Mouse (Mus musculus): ENCODE data around the gene Fitm1. TPM values are rescaled to one million over a fixed set of nuclear protein-coding genes. Genes with fewer than 3 reads are reported as not detected.

Fitm1 gene
- polyA plus RNA-seq, 1 experiment from 2014 or later: 0.27 TPM

GRCm38 (mm10) chr14:55578668-55579269 is 3.4 kb downstream of the Fitm1 start:
- DNase-seq (ENCODE audit: low spot score): peak; percentile 36
- H3K4me1 ChIP-seq (replicated peaks; ENCODE audit: control insufficient read depth, insufficient read depth, low read length): peaks cover 10% of the 10 kb centered on the region
- peak overlapping the region; percentile 94 for H3K9ac ChIP-seq
- peaks cover 17% of the 10 kb centered on the region; the same call in 1 of the 2 replicates for H3K36me3 ChIP-seq (replicated peaks; ENCODE audit: control insufficient read depth, insufficient read depth)
- H3K4me3 ChIP-seq (replicated peaks; ENCODE audit: low read length): peak overlapping the region; percentile 75
- H3K9me3 ChIP-seq (ENCODE audit: control insufficient read depth, low read length): no peaks in the 10 kb centered on the region
- no peaks in the 10 kb centered on the region for H3K27me3 ChIP-seq (ENCODE audit: control insufficient read depth, insufficient read depth, low read length)
- ATAC-seq (ENCODE audit: low FRiP score): no peak
- H3K4me2 ChIP-seq (replicated peaks): peak overlapping the region; percentile 97
- WGBS: 33% methylated on average over 6 of the region's 6 CpGs
- peak overlapping the region; percentile 91 for H3K27ac ChIP-seq

GRCm38 (mm10) chr14:55579511-55580496 is 4.4 kb downstream of the Fitm1 start:
- H3K4me1 ChIP-seq (replicated peaks; ENCODE audit: control insufficient read depth, insufficient read depth, low read length): peaks cover 11% of the 10 kb centered on the region
- H3K27ac ChIP-seq: no peak overlapping the region
- no peak overlapping the region for H3K4me2 ChIP-seq (replicated peaks)
- 86% methylated on average over 23 of the region's 23 CpGs for WGBS
- peaks cover 17% of the 10 kb centered on the region; the same call in 1 of the 2 replicates for H3K36me3 ChIP-seq (replicated peaks; ENCODE audit: control insufficient read depth, insufficient read depth)
- no peak for DNase-seq (ENCODE audit: low spot score)
- H3K9me3 ChIP-seq (ENCODE audit: control insufficient read depth, low read length): no peaks in the 10 kb centered on the region
- H3K27me3 ChIP-seq (ENCODE audit: control insufficient read depth, insufficient read depth, low read length): no peaks in the 10 kb centered on the region
- H3K9ac ChIP-seq: no peak overlapping the region
- H3K4me3 ChIP-seq (replicated peaks; ENCODE audit: low read length): no peak overlapping the region
- ATAC-seq (ENCODE audit: low FRiP score): no peak

DNA sequence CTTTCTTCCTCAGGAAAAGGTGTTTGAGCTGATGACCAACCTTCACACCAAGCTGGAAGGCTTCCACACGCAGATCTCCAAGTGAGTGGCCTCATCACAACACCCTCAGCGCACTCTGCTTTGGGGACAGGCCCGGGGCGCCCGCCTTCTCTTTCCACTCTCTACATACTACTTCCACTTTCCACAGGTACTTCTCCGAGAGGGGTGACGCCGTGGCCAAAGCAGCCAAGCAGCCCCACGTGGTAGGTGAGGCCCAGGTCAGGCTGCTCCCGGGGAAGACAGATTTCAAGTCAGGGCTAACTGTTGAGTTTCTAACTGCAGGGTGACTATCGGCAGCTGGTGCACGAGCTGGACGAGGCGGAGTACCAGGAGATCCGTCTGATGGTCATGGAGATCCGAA is 5.3 kb downstream of the Fitm1 start:
- Histone ChIP-seq H3K36me3 (replicated peaks; ENCODE audit: control insufficient read depth, insufficient read depth) (peaks cover 17% of the 10 kb centered on the region; the same call in 1 of the 2 replicates), H3K9ac (no peak overlapping the region), H3K4me2 (replicated peaks) (no peak overlapping the region), H3K27me3 (ENCODE audit: control insufficient read depth, insufficient read depth, low read length) (no peaks in the 10 kb centered on the region), H3K9me3 (ENCODE audit: control insufficient read depth, low read length) (no peaks in the 10 kb centered on the region), H3K4me3 (replicated peaks; ENCODE audit: low read length) (no peak overlapping the region), H3K27ac (no peak overlapping the region), H3K4me1 (replicated peaks; ENCODE audit: control insufficient read depth, insufficient read depth, low read length) (peaks cover 13% of the 10 kb centered on the region)
- 96% methylated on average over 16 of the region's 16 CpGs for WGBS
- no peak for ATAC-seq (ENCODE audit: low FRiP score)
- no peak for DNase-seq (ENCODE audit: low spot score)

- Histone ChIP-seq H3K4me1 (replicated peaks; ENCODE audit: control insufficient read depth, insufficient read depth, low read length) (peaks cover 13% of the 10 kb centered on the region), H3K4me2 (replicated peaks) (no peak overlapping the region), H3K36me3 (replicated peaks; ENCODE audit: control insufficient read depth, insufficient read depth) (peaks cover 22% of the 10 kb centered on the region; the same call in 1 of the 2 replicates), H3K27ac (no peak overlapping the region), H3K9me3 (ENCODE audit: control insufficient read depth, low read length) (no peaks in the 10 kb centered on the region), H3K27me3 (ENCODE audit: control insufficient read depth, insufficient read depth, low read length) (no peaks in the 10 kb centered on the region), H3K4me3 (replicated peaks; ENCODE audit: low read length) (no peak overlapping the region), H3K9ac (no peak overlapping the region)
- WGBS: 77% methylated on average over 9 of the region's 9 CpGs
- no peak for ATAC-seq (ENCODE audit: low FRiP score)
- no peak for DNase-seq (ENCODE audit: low spot score)
Measured at GRCm38 (mm10) chr14:55581981-55582681, 6.7 kb downstream of the Fitm1 start.

DNA sequence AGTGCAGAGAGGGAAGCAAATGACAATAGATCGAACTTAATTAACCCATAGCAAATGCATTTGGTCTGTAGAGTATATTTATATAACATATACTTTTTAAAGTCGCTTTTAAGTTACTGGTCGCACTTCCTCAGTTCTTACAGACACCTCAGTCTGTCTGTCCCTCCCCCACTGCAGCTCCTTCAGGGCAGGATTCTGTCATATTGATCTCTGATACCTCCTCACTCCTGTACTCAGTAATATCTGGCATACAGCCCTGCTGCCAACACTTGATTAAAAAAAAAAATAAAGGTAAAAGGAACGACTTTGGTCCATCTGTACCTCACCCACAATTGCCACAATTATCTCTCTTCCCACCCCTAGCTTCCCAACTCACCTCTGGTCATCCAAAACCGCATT is 8.9 kb downstream of the Fitm1 start:
- peak overlapping the region; percentile 77 for H3K9ac ChIP-seq
- ATAC-seq (ENCODE audit: low FRiP score): no peak
- peaks cover 2% of the 10 kb centered on the region; the same call in 1 of the 2 replicates for H3K4me1 ChIP-seq (replicated peaks; ENCODE audit: control insufficient read depth, insufficient read depth, low read length)
- H3K36me3 ChIP-seq (replicated peaks; ENCODE audit: control insufficient read depth, insufficient read depth): peaks cover 34% of the 10 kb centered on the region; the same call in 1 of the 2 replicates
- WGBS: 39% methylated on average over 5 of the region's 5 CpGs
- no peak overlapping the region for H3K27ac ChIP-seq
- no peaks in the 10 kb centered on the region for H3K27me3 ChIP-seq (ENCODE audit: control insufficient read depth, insufficient read depth, low read length)
- no peak for DNase-seq (ENCODE audit: low spot score)
- peak overlapping the region; percentile 48 for H3K4me3 ChIP-seq (replicated peaks; ENCODE audit: low read length)
- peak overlapping the region; percentile 80 for H3K4me2 ChIP-seq (replicated peaks)
- H3K9me3 ChIP-seq (ENCODE audit: control insufficient read depth, low read length): no peaks in the 10 kb centered on the region

GRCm38 (mm10) chr14:55584702-55585565 is 9.5 kb downstream of the Fitm1 start, which contains the start of gene Emc9:
Gene Emc9, minus strand, starts transcription at chr14:55585302.
- H3K27me3 ChIP-seq (ENCODE audit: control insufficient read depth, insufficient read depth, low read length): no peaks in the 10 kb centered on the region
- peaks cover 3% of the 10 kb centered on the region for H3K4me1 ChIP-seq (replicated peaks; ENCODE audit: control insufficient read depth, insufficient read depth, low read length)
- H3K9ac ChIP-seq: peak within 1 kb of the TSS; percentile 77
- DNase-seq (ENCODE audit: low spot score) (peak; percentile 28), ATAC-seq (ENCODE audit: low FRiP score) (peak; percentile 59)
- H3K36me3 ChIP-seq (replicated peaks; ENCODE audit: control insufficient read depth, insufficient read depth): peaks cover 34% of the 10 kb centered on the region; the same call in 1 of the 2 replicates
- no peaks in the 10 kb centered on the region for H3K9me3 ChIP-seq (ENCODE audit: control insufficient read depth, low read length)
- WGBS: 3% methylated on average over 38 of the region's 43 CpGs
- peak within 1 kb of the TSS; percentile 80 for H3K4me2 ChIP-seq (replicated peaks)
- peak within 1 kb of the TSS; percentile 57; the same call in 1 of the 2 replicates for H3K27ac ChIP-seq
- peak within 1 kb of the TSS; percentile 48 for H3K4me3 ChIP-seq (replicated peaks; ENCODE audit: low read length)

GRCm38 (mm10) chr14:55585566-55585960 is 10.1 kb downstream of the Fitm1 start:
- H3K4me3 ChIP-seq (replicated peaks; ENCODE audit: low read length): peak overlapping the region; percentile 48; the same call in 1 of the 2 replicates

GRCm38 (mm10) chr14:55586149-55586548 is 10.7 kb downstream of the Fitm1 start:
- Histone ChIP-seq H3K9ac (no peak overlapping the region), H3K4me1 (replicated peaks; ENCODE audit: control insufficient read depth, insufficient read depth, low read length) (peaks cover 9% of the 10 kb centered on the region), H3K27me3 (ENCODE audit: control insufficient read depth, insufficient read depth, low read length) (no peaks in the 10 kb centered on the region), H3K27ac (no peak overlapping the region), H3K9me3 (ENCODE audit: control insufficient read depth, low read length) (no peaks in the 10 kb centered on the region), H3K4me2 (replicated peaks) (no peak overlapping the region), H3K36me3 (replicated peaks; ENCODE audit: control insufficient read depth, insufficient read depth) (peaks cover 26% of the 10 kb centered on the region; the same call in 1 of the 2 replicates), H3K4me3 (replicated peaks; ENCODE audit: low read length) (no peak overlapping the region)
- DNase-seq (ENCODE audit: low spot score): no peak
- no peak for ATAC-seq (ENCODE audit: low FRiP score)
- WGBS: 88% methylated on average over 2 of the region's 2 CpGs

More at GRCm38 (mm10) chr14:55585566-55585960, 10.1 kb downstream of the Fitm1 start:
- no peak overlapping the region for H3K9ac ChIP-seq
- H3K4me1 ChIP-seq (replicated peaks; ENCODE audit: control insufficient read depth, insufficient read depth, low read length): peaks cover 9% of the 10 kb centered on the region
- ATAC-seq (ENCODE audit: low FRiP score): no peak
- peaks cover 29% of the 10 kb centered on the region; the same call in 1 of the 2 replicates for H3K36me3 ChIP-seq (replicated peaks; ENCODE audit: control insufficient read depth, insufficient read depth)
- no peak for DNase-seq (ENCODE audit: low spot score)
- H3K27me3 ChIP-seq (ENCODE audit: control insufficient read depth, insufficient read depth, low read length): no peaks in the 10 kb centered on the region
- H3K9me3 ChIP-seq (ENCODE audit: control insufficient read depth, low read length): no peaks in the 10 kb centered on the region
- H3K4me2 ChIP-seq (replicated peaks): peak overlapping the region; percentile 80
- no peak overlapping the region for H3K27ac ChIP-seq
- WGBS: 58% methylated on average over 6 of the region's 6 CpGs
